Mouse (Mus musculus) frontal cortex, postnatal 10 days (tissue): Measurements from ENCODE around the gene Lancl2.

Experiments
- DNase-seq, 2 experiments: peaks; one replicate each; pipeline ENCODE4 v3.0.0; 2022; ENCODE audit warnings: low spot score in 2 of 2, mixed read lengths in 1 of 2

Gene Lancl2

DNA sequence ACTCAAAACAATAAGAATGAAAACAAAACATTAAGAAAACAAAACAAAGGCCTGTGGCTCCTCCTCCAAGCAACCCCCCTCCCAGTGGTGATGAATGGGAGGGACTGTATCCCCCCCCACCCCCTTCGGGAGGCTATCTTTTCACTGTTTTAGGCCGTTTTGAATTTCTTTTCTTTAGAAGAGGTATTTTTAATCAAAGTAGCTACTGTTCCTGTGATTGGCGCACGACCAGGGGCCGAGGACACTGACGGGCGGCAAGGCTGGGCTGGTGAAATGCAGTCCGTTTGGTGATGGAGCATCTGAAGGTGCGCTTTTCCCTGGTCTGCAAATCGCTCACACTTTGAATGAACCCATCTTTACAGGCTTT lies at the start of gene Lancl2:
Gene Lancl2 (plus strand): TSS at position 165 of the 367 bp plus-strand sequence.
- DNase-seq = peak; percentile 28 to 42

DNA sequence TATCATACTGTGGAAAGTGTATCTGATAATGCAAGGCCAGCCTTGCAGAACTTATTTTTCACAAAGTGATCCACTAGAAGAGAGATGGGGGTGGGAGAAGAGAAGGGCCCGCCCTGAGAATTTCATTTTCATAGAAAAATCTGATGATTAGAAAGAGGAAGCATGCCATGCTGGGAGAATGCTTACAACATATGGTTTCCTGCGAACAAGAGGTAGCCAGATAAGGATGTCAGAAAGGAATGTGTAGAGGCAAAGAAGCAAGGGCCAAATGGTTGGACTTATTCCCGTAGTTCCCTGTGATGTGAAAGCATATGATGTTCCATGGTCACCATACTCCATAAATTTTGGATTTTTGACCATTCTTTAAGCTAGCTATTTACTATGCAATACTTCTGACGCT lies 41.0 kb upstream of the Lancl2 start:
- no peak for DNase-seq

DNA sequence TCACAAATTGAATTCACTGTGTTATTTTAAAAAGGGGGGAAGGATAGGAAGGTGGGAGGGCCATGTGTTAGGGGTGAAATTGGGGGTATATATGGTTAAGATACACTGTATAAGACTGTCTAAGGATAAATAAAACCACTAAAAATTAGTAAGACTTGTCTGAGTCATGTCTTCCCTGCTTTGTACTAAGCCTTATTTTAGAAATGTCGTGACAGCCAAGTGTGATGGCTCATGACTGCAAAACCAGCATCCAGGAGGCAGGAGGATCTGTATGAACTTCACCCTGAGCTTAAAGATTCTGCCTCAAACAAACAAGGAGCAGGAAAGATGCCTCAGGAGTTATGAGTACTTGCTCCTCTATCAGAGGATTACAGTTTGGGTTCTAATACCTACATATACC lies 18.2 kb upstream of the Lancl2 start:
- no peak for DNase-seq

DNA sequence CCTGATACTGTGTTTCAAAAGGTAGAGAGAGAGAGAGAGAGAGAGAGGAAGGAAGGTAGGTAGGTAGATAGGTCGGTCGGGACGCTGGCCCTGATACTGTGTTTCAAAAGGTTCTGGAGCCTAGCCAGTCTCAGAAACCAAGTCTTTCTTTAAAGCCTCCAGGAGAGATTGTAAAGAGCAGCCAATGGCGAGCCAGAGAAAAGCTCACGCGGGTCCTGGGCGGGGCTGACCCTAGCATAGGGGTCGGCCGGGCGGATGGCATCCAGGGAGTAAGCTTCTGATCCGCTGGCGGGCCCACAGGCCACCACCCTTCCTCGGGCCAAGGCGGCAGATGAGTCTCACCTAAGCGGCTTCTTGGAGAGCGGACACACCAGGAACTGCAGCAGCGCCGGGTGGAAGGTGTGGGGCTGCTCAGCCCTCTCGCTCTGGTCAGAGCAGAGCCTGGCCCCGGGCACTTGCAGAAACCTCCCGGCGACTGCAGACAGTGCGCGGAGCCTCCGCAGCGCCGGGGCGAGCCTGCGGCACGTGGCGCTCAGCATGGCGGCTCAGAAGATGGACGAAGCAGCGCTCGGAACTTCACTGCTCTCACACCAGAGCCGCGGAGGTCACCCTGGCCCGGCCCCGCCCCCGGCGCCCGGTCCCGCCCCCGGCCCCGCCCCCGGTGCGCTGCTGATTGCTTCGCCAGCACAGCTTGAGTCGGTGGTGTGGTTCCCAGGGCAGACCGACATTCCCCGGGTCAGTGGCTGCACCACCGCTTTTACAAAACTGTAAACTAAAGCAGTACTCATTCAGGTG lies 10.7 kb upstream of the Lancl2 start, which contains the start of gene Pyurf:
Gene Pyurf (minus strand): TSS at position 612 of the 795 bp plus-strand sequence.
- DNase-seq = peak; percentile 81 to 85

DNA sequence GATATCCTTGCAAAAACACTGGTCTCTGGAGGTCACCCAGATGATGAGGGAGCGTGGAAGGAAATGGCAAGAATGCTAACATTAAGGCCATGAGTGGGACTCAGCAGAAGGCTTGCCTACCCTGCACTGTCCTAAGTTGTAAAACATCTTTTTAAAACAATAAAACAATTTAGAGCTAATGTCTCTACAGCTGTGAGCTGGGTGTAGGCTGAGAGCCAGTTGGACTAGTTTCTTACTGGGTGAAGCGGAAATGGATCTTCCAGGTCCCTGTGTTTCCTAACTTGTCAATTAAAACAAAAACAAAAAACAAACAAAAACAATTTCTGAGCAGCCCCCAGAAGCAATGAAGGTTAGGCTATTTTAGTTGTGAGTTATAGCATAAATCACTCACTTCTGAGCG lies 9.2 kb upstream of the Lancl2 start:
- DNase-seq = no peak

DNA sequence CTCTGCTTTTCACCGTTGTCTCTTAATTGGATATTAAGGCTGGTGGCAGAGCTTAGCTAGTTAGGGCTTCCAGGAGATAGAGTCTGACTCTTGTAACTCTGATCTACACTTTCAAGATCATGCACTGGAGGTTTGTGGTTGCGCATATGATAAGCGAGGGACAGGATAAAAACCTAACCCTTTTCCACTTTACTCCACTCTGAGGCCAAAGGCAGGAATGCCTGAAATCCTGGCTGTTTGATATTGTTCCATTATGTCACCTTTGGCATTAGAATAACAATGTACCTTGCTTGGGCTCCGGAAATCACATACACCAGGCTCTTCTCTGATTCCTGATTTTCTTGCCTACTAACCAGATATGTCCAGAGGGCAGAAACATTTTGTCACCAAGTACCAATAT lies 654 bp upstream of the Lancl2 start:
- no peak for DNase-seq

DNA sequence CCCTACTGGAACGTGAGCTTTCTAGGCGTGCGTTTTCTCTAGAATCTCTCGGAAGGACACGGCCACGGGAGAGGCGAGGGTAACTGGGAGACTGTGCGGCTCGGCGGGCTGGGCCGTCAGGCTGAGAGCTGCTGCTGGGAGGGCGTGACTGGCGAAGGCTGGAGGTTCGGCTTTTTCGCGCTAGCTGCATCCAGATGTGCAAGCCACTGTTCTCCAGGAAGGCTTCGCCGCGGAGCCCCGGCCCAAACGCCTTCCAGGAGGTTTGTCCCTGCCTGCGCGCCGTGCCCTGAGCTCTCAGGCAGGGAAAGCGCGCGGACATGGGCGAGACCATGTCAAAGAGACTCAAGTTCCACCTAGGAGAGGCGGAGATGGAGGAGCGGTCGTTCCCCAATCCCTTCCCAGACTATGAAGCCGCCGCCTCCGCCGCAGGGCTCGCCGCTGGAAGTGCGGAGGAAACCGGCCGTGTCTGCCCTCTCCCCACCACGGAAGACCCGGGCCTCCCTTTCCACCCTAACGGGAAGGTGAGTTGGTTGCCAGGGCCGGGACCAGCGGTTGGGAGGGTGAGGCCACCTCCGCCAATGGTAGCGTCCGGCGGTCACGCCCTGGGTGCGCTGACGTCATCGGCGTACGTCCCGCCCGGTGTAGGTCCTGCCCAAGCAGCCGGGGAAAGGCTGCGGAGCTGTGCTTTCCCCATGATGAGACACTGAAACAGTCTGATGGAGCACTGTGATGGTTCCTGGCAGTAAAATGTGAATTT lies 581 bp downstream of the Lancl2 start:
- DNase-seq = peak; percentile 88 to 94

DNA sequence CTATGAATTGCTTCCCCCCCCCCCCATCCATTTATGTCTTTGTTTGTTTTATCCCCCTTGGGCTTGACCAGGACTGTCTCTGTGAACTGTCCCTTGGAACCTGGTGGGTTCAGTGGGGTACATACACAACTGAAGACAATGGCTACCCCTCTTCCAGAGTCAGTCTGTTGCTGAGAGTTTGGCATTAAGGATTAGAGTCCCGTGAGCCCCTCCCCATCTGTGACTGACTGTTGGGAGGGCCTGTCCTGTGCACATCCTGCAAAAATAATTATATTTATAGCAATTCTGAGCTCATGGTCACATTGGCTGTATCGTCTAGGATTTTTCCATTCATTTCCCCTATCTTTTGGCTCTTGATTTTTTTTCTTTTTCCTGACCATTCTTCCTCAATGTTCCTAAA lies 1.4 kb downstream of the Lancl2 start:
- no peak for DNase-seq

DNA sequence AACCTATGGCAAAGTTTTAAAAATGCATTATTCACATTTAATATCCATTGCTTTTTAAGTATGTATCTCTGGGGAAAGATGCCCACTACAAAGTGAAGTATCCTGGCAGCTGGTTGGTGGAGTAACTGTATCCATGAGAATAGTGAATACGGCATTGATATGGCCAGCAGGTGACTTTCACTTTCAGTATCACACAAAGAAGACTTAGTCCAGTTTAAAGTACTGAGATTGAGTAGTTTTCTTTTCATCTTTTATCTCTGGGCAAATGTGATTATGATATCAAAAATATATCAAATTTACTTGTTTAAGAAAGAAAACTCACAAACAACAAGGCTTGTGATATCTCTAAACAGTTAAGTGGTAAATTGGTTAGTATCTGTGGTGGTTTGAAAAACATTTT lies 4.4 kb downstream of the Lancl2 start:
- no peak for DNase-seq

DNA sequence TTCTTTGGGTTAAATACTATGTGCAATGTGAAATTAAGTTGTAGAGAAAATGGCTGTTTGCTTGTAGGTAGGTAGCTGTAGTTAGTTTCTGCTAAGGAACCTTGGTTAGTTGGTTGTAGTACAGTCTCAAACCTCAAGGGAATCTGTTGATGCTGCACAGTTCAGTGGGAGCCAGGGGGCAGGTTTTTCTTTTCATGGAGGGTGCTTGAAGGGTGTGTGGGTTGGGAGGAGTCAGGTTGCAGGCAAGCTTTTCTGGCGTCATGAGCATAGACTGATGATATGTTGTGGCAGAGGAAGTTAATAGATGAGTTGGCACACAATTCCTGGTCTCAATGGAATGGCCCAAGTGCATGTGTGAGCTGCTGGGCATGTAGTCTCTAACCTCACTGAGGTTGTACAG lies 9.4 kb downstream of the Lancl2 start:
- DNase-seq = no peak

DNA sequence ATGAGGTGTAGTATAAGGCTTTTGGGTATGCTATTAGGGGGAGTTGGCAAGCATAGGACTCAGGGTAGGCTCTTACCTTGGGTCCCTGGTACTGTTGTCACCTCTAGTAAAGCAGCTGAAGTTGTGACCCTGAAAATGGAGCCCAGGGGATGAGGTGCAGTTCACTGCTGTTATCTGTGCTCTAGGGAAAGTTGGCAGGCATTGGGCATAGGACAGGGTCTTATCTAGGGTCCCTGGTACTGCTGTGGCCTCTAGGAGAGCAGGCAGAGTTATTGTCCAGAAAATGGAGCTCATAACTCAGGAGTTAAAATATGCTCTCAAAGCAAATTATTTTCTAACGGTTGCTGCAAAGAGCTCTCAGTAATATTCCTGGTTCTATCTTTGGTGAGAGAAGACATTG lies 19.0 kb downstream of the Lancl2 start:
- DNase-seq = no peak

DNA sequence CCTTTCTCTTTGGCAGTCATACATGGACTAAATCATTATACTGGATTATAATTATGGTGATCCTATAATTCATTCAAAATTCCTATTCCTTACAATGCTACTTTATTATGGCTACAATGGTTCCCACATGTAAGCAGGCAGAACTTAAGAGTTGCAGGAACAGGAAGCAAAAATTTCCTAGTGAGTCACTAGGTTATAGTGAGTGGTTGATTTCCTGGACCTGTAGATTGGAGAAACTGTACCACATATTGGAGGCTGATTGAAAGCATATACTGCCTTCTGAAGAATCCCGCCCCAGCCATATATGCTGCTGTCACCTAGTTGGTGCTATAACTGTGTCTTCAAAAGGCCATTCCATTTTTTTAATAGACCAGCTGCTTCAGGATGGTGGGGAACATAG lies 40.4 kb downstream of the Lancl2 start:
- DNase-seq = no peak

DNA sequence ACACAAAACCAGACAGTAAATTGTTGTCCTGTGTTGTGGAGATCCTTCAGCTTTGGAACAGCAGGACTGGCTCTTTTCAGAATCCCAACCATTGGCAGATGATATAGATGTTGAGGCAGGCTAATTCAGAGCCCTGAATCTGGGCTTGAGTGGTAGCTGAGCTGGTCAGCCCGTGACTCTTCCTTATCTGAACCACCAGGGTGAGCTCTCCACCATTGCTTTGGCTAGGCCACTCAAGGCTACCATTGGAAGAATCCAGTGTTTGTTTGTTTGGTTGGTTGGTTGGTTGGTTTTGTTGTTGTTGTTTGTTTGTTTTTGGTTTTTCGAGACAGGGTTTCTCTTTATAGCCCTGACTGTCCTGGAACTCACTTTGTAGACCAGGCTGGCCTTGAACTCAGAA lies 41.0 kb downstream of the Lancl2 start:
- DNase-seq = no peak

DNA sequence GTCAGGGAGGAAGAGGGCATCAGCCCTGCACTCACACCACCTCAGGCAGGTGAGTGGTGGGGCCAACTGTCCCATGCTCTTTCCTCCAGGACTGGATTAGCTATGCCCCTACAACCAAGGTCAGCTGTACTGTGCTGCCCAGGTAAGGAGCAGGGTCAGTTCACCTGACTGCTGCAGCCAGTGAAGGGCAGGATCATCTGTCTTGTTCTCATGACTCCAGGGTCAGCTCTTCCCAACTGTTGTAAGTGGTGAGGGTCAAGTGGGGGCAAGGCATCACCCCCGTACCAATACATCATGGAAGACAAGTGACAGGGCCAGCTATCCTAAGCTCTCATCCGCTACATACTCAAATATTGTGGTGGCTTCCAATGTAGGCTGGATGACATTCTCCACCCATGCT lies 41.8 kb downstream of the Lancl2 start:
- DNase-seq = no peak

DNA sequence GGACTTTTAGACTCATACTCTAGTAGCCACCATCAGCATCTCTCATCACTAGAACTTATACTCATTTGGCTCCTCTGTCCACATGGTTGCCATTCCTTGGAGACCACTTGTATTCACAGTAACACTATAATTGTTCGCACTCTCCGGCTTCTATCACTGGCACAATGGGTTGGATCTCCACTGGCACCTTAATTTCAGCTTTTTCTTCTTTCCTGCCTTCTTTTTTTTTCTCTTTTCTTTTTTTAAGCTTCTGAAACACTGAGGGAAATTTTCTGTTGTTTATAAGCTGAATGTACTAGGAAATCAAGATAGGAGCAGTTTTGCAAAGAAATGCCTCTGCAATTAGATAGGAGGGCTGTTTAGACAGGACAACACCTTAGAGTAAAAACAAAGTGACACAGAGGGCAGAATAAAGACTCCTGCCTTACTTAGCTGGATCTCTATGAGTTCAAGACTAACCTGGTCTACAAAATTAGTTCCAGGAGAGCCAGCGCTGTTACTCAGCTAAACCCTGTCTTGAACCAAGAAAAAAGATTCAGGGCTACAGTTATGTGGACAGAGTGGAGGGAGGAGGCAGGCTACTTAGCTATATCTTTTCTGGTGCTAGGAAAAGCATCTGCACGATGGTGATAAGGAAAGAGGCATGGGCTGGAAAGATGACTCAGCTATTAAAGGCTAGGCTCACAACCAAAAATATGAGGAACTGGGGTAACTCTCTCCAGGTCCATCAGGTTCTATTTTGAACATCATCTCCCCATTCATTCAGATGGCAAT lies 42.8 kb downstream of the Lancl2 start:
- no peak for DNase-seq

DNA sequence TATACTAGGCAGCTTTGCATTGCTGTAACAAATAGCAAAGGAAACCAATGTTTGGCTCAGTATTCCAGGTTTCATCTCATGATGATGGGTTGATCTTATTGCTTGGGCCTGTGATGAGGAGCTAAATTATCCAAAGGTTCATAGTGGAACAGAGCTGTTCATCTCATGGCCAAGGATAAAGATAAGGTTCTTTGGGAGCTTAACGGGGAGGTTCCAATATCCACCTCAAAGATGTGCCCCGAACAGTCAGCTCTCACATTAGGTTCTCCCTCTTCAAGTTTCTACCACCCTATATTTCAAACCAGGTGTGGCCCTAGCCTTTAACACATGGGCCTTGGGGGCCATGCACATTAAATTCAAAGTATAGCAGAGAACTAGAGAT lies 43.4 kb downstream of the Lancl2 start:
- no peak for DNase-seq

DNA sequence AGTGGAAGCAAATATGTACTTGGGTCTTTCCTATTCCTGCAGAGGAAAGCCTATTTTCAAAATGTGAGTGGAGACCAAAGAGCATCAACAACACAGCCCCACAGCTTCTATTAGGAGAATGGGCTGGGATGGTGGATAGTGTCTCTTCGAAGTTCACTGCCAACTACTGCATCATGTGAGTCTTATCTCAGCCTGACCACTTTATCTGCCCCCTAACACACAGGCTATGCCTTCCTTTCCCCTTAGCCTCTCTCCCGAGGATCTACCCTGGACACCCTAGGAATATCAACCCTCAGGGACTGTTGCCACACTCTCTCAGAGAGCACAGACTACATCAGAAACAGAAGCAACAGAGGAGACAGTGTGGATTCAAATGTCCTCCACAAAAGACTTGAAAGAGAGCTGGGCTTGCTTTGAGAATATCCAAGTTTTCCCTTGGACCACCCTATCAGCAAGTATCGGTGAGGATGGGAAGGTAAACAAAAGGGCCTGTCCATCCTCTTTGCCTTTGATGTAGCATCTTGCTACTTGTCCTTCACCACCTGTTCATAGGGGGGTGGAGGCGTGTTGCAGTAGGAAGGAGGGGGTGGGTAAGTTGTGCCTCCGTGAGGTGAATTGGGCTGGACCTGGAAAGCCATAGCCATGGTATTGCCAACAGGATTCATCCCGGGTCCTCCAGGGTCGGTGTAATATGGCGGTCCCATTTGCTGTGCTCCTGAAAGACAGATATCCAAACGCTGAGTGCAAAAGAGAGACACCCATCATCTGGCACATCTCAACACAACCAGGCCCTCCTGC lies 51.8 kb downstream of the Lancl2 start:
- DNase-seq = no peak

DNA sequence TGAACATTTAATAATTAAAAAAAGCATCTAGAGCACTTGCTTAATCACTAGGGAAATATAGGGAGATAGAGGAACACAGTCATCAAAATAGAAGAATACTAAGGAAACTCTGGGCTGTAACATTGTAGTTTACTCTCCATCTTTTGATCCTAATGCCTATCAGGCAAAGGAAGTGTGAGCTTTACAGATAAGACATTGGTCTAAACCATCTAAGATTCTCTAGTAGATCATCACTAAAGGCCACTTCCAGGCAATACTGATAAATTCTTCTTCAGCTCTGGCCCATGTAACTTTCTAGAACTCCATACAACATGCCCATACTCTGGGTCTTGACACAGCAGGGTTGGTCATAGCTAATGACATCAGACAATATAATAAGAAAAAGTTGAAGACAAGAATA lies 60.7 kb downstream of the Lancl2 start:
- DNase-seq = no peak

DNA sequence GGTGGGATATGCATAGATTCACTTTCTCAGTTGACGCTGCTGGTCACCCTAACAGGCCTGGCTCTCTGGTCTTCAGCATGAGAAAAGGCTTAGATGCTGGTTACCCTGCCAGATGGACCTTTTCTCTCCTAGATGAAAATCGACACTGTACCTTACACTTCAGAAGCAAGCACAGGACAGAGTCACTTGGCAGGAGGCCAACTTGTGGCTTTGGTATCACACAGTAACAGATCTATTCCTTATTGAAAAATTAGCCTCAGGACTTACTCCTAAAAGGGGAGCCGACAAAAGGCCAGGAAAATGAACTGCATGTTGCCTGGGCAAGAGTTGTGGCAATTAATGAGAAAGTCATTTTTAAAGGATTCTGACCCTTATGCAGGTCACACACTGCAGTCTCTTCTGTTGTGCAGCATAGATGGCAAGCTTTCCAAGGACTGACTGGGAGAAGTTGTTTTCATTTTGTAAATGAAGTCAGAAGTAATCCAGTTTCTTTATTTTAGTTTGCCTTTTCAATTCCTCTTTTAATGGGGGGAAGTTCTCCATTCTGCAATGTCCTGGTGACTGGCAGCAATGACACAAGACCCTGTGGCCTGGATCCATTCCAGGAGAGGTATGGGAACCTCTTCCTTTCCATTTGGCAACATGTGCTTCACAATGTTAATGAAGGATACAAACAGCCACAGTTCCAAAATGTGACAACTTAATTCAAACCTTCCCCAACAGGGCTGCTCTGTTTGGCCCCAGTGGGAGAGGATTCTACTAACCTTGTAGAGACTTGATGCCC lies 62.9 kb downstream of the Lancl2 start:
- no peak for DNase-seq

DNA sequence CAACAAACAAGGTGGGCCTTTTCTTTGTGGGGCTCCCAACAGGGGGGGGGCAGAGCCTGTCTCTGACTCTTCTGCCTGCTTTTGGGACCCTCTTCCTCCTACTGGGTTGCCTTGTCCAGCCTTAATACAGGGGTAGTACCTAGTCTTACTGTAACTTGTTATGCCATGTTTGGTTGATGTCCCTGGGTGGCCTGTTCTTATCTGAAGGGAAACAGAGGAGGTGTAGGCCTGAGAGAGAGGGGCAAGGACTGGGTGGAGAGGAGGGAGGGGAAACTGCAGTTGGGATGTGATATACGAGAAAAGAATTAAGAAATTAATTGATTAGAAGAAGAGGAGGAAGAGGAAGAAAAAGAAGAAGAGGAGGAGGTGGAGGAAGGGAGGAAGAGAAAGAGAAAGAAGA lies 63.9 kb downstream of the Lancl2 start:
- no peak for DNase-seq
